Mouse (Mus musculus): Measurements from ENCODE around the gene Olfr951. TPM values are rescaled to one million over a fixed set of nuclear protein-coding genes. Genes with fewer than 3 reads are reported as not detected.

The Olfr951 gene
- polyA plus RNA-seq (2015; fragmentation: Nextera tagmentation; extraction: Ambion mirVana): not detected in 2 replicates

DNA sequence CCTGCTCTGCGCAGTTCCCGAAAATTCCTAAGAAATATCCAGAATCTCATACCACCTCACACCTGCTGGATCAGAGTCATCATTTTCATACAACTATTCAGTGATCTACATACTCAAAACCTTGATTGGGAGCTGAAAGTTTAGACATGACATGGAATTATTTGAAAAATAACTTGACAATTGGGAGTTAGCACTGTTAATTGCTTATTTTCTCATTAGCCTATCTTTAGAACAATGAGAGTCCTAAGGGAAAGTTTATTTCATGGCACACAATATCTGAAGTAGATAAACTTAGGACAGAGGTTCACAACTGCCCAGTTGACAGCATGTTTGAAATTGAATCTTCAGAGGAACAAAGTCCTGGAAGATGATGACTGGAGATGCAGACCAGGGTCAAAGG is at the start of gene Olfr951:
Gene Olfr951 (plus strand): TSS at position 301 of the 400 bp plus-strand sequence.
- Histone ChIP-seq H3K36me3 (no peaks in the 10 kb centered on the region), H3K9me3 (no peaks in the 10 kb centered on the region), H3K9ac (replicated peaks) (no peak within 1 kb of the TSS), H3K27me3 (no peaks in the 10 kb centered on the region), H3K4me1 (replicated peaks) (no peaks in the 10 kb centered on the region), H3K4me3 (replicated peaks) (no peak within 1 kb of the TSS), H3K4me2 (replicated peaks) (no peak within 1 kb of the TSS), H3K27ac (no peak within 1 kb of the TSS)
- ATAC-seq: no peak
- WGBS: 90% methylated on average over 2 of the region's 2 CpGs

DNA sequence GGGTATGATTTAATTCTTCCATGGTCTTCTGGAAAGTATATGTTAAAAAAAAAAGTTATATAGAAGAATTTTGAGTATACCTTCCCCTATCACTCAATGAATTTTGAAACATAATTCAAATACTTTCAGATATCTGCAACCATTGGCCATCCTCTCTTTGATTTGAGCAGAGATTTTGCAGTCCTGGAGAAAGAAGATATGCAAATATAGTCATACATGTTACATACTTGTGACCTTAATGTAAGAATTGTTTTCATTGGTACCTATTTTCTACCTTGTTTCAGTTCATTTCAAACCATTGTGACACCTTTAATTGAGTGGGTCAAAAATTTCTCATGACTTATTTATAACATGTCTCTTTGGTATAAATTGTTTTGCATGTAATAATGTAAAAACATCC is 39.8 kb downstream of the Olfr951 start, which contains the start of gene Olfr952:
Gene Olfr952 (minus strand): TSS at position 101 of the 400 bp plus-strand sequence.
- Histone ChIP-seq H3K27ac (no peak within 1 kb of the TSS), H3K9me3 (no peaks in the 10 kb centered on the region), H3K27me3 (no peaks in the 10 kb centered on the region), H3K4me3 (replicated peaks) (no peak within 1 kb of the TSS), H3K4me2 (replicated peaks) (no peak within 1 kb of the TSS), H3K4me1 (replicated peaks) (no peaks in the 10 kb centered on the region), H3K36me3 (no peaks in the 10 kb centered on the region), H3K9ac (replicated peaks) (no peak within 1 kb of the TSS)
- ATAC-seq: no peak

Other genes starting within 250 kb of the Olfr951 start
- gene Olfr943, start 221.1 kb upstream of the Olfr951 start, polyA plus RNA-seq (2015; fragmentation: Nextera tagmentation; extraction: Ambion mirVana): not detected in 2 replicates
- not detected in 2 replicates for gene Olfr944, start 185.5 kb upstream of the Olfr951 start, polyA plus RNA-seq (2015; fragmentation: Nextera tagmentation; extraction: Ambion mirVana)
- not detected in 2 replicates for gene Olfr1537, start 137.4 kb upstream of the Olfr951 start, polyA plus RNA-seq (2015; fragmentation: Nextera tagmentation; extraction: Ambion mirVana)
- not detected in 2 replicates for gene Olfr945, start 110.6 kb upstream of the Olfr951 start, polyA plus RNA-seq (2015; fragmentation: Nextera tagmentation; extraction: Ambion mirVana)
- gene Olfr948, start 61.4 kb upstream of the Olfr951 start, polyA plus RNA-seq (2015; fragmentation: Nextera tagmentation; extraction: Ambion mirVana): not detected in 2 replicates
- not detected in 2 replicates for gene Olfr952, start 39.7 kb downstream of the Olfr951 start, polyA plus RNA-seq (2015; fragmentation: Nextera tagmentation; extraction: Ambion mirVana)
- not detected in 2 replicates for gene Olfr954, start 69.3 kb downstream of the Olfr951 start, polyA plus RNA-seq (2015; fragmentation: Nextera tagmentation; extraction: Ambion mirVana)
- gene Olfr955, start 84.5 kb downstream of the Olfr951 start, polyA plus RNA-seq (2015; fragmentation: Nextera tagmentation; extraction: Ambion mirVana): not detected in 2 replicates
- not detected in 2 replicates for gene Olfr44, start 106.6 kb downstream of the Olfr951 start, polyA plus RNA-seq (2015; fragmentation: Nextera tagmentation; extraction: Ambion mirVana)
- not detected in 2 replicates for gene Olfr957, start 128.4 kb downstream of the Olfr951 start, polyA plus RNA-seq (2015; fragmentation: Nextera tagmentation; extraction: Ambion mirVana)
- gene Olfr958, start 166.6 kb downstream of the Olfr951 start, polyA plus RNA-seq (2015; fragmentation: Nextera tagmentation; extraction: Ambion mirVana): not detected in 2 replicates
- not detected in 2 replicates for gene Olfr959, start 188.2 kb downstream of the Olfr951 start, polyA plus RNA-seq (2015; fragmentation: Nextera tagmentation; extraction: Ambion mirVana)
- 59.7 and 66.7 TPM in 2 replicates for gene AW551984, start 217.0 kb downstream of the Olfr951 start, polyA plus RNA-seq (2015; fragmentation: Nextera tagmentation; extraction: Ambion mirVana)
- not detected in 2 replicates for gene Olfr148, start 223.2 kb downstream of the Olfr951 start, polyA plus RNA-seq (2015; fragmentation: Nextera tagmentation; extraction: Ambion mirVana)
- gene Olfr960, start 234.0 kb downstream of the Olfr951 start, polyA plus RNA-seq (2015; fragmentation: Nextera tagmentation; extraction: Ambion mirVana): not detected in 2 replicates